Mouse (Mus musculus) forebrain, embryonic 14.5 days (tissue): ENCODE results near the gene Trub2. TPM values are rescaled to one million over a fixed set of nuclear protein-coding genes. Genes with fewer than 3 reads are reported as not detected.

Experiments used
- ATAC-seq: fragments of 200-750 bp; cut with Nextera tagmentation; 2 replicates; pipeline ENCODE4 v1.8.0; 2017; ENCODE audit warnings: mild to moderate bottlenecking, moderate library complexity
- DNase-seq: peaks from one replicate; pipeline ENCODE4 v3.0.0-alpha.2; 2015; ENCODE audit warnings: low spot score
- H3K27ac ChIP-seq: fragments of 300-500 bp; sonication (generic); 2 replicates; pipeline ENCODE4 v1.5.1; 2014; ENCODE audit warnings: low read depth, mild to moderate bottlenecking, control low read depth, low read length, moderate library complexity
- H3K27me3 ChIP-seq: fragments of 300-500 bp; sonication (generic); replicated peaks from 2 replicates; pipeline ENCODE4 v1.6.1; 2014; ENCODE audit warnings: low read length, control low read depth, mixed read lengths; ENCODE audit not compliant: control insufficient read depth, insufficient read depth
- H3K36me3 ChIP-seq: fragments of 300-500 bp; sonication (generic); 2 replicates; pipeline ENCODE4 v1.6.1; 2014; ENCODE audit warnings: low read length, control low read depth; ENCODE audit not compliant: control insufficient read depth, insufficient read depth
- H3K4me1 ChIP-seq: fragments of 300-500 bp; sonication (generic); 2 replicates; pipeline ENCODE4 v1.6.1; 2014; ENCODE audit warnings: antibody characterized with exemption, low read length, control low read depth; ENCODE audit not compliant: control insufficient read depth, insufficient read depth
- H3K4me2 ChIP-seq: fragments of 300-500 bp; sonication (generic); 2 replicates; pipeline ENCODE4 v1.6.1; 2014; ENCODE audit warnings: mild to moderate bottlenecking, control low read depth, low read length
- H3K4me3 ChIP-seq: fragments of 300-500 bp; sonication (generic); 2 replicates; pipeline ENCODE4 v1.5.1; 2014; ENCODE audit warnings: low read depth, low read length, control low read depth
- H3K9ac ChIP-seq: fragments of 300-500 bp; sonication (generic); 2 replicates; pipeline ENCODE4 v1.6.1; 2014; ENCODE audit warnings: mild to moderate bottlenecking, low read length, control low read depth, moderate library complexity
- H3K9me3 ChIP-seq: fragments of 300-500 bp; sonication (generic); replicated peaks from 2 replicates; pipeline ENCODE4 v1.6.1; 2016; ENCODE audit warnings: low read length, control low read depth, mixed read lengths; ENCODE audit not compliant: control insufficient read depth
- WGBS: fragments of 180-500 bp; shearing (Covaris S2); extraction: QIAGEN DNeasy Blood & Tissue Kit; methylation state at CpG from one replicate; pipeline ENCODE4 v1.1.7; 2014; 5-methylcytosine and 5-hydroxymethylcytosine counted together
- polyA plus RNA-seq: library from polyadenylated mRNA; unstranded; fragments of >200 nt; fragmentation: Nextera tagmentation; extraction: Ambion mirVana; gene quantifications from 2 replicates; pipeline ENCODE4 v1.2.1, GENCODE M21; 2014

Trub2 gene
- polyA plus RNA-seq, 1 experiment from 2014 or later: 31.1 TPM

DNA sequence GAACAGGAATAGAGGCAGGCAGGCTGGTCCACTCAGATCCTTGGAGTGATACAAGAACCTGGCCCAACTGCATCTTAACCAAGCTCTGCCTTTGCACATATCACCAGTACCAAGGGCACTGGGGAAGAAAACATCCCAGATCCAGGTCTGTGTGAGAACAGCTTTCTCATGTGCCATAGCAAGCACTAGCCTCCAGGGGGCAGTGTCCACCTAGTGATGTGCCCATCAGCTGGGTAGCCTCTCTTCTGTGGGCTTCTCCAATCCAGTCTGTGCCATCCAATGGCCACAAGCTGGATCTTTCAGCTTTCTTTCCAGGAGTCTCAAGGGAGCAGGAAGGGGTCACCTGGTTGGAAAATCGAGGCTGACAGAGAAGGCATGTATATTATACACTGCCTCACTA lies 23.5 kb downstream of the Trub2 start:
- no peaks in the 10 kb centered on the region for H3K27me3 ChIP-seq
- 3% methylated on average over 1 of the region's 1 CpGs for whole genome bisulfite sequencing
- no peak overlapping the region for H3K27ac ChIP-seq
- H3K4me3 ChIP-seq: no peak overlapping the region
- H3K9me3 ChIP-seq: no peaks in the 10 kb centered on the region
- H3K9ac ChIP-seq: no peak overlapping the region
- ATAC-seq (peak; percentile 58), DNase-seq (peak; percentile 77)
- no peak overlapping the region for H3K4me2 ChIP-seq
- no peaks in the 10 kb centered on the region for H3K36me3 ChIP-seq
- no peaks in the 10 kb centered on the region for H3K4me1 ChIP-seq

DNA sequence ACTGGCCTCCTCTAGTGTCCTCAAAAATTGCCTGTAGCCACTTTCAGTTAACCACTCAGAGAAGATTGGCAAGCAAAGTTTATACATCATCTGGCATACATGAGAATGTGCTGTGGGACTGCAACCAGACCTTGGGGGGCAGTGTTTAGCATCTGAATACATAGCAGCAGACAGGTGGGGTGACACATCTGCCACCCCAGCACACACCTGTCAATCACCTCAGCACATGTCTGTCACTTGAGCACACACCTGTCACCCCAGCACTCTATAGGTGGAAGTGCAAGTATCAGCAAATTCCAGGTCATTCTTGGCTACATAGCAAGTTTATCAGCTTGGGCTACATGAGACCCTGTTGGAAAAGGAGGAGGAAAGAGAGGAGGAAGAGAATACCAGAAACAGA lies 32.6 kb downstream of the Trub2 start:
- no peaks in the 10 kb centered on the region for H3K4me1 ChIP-seq
- H3K4me3 ChIP-seq: no peak overlapping the region
- H3K36me3 ChIP-seq: no peaks in the 10 kb centered on the region
- ATAC-seq (no peak), DNase-seq (no peak)
- no peak overlapping the region for H3K4me2 ChIP-seq
- peaks cover 20% of the 10 kb centered on the region for H3K27me3 ChIP-seq
- H3K9me3 ChIP-seq: no peaks in the 10 kb centered on the region
- no peak overlapping the region for H3K9ac ChIP-seq
- H3K27ac ChIP-seq: no peak overlapping the region

DNA sequence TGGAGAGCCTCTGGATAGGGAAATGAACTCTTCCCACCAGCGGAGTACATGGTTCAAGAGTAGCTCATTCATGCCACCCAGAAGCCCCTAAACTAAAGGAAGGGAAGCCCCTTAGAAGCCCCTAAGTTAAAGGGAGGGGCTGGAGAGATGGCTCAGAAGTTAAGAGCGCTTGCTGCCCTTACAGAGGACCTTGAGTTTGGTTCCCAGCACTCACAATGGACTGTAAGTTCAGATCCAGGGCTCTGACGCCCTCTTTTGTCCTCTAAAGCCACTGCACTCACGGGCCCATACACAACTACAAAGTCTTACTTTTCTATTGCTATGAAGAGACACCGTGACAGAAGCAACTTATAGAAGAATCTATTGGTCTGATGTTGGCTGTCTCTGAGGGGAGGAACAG lies 35.9 kb downstream of the Trub2 start:
- Histone ChIP-seq H3K4me1 (no peaks in the 10 kb centered on the region), H3K36me3 (no peaks in the 10 kb centered on the region), H3K9ac (no peak overlapping the region), H3K9me3 (no peaks in the 10 kb centered on the region), H3K27me3 (peaks cover 41% of the 10 kb centered on the region), H3K4me3 (no peak overlapping the region), H3K27ac (no peak overlapping the region), H3K4me2 (no peak overlapping the region)
- 88% methylated on average over 5 of the region's 5 CpGs for WGBS
- ATAC-seq (no peak), DNase-seq (no peak)

DNA sequence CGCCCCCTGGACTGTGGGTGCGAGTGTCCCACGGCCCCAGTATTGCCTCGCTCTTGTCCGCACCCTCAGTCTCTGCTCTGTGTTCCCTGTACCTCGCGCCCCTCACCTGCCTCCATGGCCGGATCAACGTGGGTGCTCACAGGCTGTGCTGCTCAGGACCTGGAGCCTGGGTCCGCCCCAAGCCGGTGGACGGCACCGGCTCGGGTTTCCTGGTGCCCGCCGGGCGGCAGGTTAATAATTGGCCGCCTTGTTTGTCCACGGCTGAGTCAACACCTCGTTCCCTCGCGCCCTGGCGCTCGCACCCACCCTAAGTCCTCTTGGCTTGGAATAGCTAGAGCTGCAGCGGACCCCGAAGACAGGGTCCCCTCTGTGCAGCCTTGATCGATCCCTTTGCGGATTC lies 36.8 kb downstream of the Trub2 start, which contains the start of gene Gm13420:
TSS of gene Gm13420 (minus strand) at position 189 of the 400 bp plus-strand sequence.
- no peak within 1 kb of the TSS for H3K4me3 ChIP-seq
- peaks cover 50% of the 10 kb centered on the region for H3K27me3 ChIP-seq
- no peaks in the 10 kb centered on the region for H3K4me1 ChIP-seq
- H3K9ac ChIP-seq: peak within 1 kb of the TSS; percentile 17; the same call in 1 of the 2 replicates
- no peak for ATAC-seq
- no peaks in the 10 kb centered on the region for H3K36me3 ChIP-seq
- H3K9me3 ChIP-seq: no peaks in the 10 kb centered on the region
- H3K27ac ChIP-seq: no peak within 1 kb of the TSS
- H3K4me2 ChIP-seq: no peak within 1 kb of the TSS
- no peak for DNase-seq
- 6% methylated on average over 28 of the region's 28 CpGs for WGBS

DNA sequence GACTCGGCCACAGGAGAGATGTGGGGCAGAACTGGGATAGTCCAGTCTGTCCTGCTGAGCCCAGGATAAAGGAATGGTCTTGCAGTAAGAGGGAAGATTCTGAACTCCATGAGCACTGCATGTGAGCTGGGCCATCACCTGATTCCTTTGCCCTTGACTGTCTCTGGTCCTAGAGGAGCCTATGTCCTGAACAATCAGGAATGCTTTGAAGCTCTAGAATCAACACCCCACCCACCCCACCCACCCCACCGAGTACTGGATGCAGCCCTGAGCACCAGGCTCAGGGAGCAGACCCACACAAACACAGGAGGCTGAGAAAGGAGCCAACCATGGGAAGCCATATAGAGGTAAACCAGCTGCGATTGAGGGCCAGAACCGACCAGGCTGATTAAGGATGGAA lies 39.8 kb downstream of the Trub2 start:
- no peak for ATAC-seq
- H3K4me1 ChIP-seq: no peaks in the 10 kb centered on the region
- no peak overlapping the region for H3K9ac ChIP-seq
- no peak overlapping the region for H3K4me3 ChIP-seq
- no peak overlapping the region for H3K4me2 ChIP-seq
- no peak for DNase-seq
- H3K36me3 ChIP-seq: no peaks in the 10 kb centered on the region
- no peak overlapping the region for H3K27ac ChIP-seq
- 89% methylated on average over 4 of the region's 4 CpGs for WGBS
- H3K9me3 ChIP-seq: no peaks in the 10 kb centered on the region
- peaks cover 54% of the 10 kb centered on the region for H3K27me3 ChIP-seq

DNA sequence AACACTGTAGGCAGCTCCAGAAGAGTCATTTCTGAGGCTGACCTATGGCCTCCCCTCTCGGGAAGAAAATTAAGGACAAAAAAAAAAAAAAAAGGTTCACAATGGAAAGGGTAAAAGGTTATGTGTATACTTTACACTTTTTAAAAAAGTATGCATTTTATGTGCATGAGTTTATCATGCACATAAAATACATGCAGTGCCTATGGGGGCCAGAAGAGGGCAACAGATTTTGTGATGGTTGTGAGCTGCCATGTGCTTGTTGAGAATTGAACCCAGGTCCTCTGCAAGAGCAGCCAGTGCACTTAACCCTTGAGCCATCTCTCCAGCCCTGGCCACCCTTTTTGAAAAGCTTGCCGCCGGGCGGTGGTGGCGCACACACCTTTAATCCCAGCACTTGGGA lies 40.5 kb downstream of the Trub2 start:
- DNase-seq (no peak), ATAC-seq (no peak)
- 61% methylated on average over 5 of the region's 5 CpGs for WGBS
- Histone ChIP-seq H3K4me3 (no peak overlapping the region), H3K9me3 (no peaks in the 10 kb centered on the region), H3K4me2 (no peak overlapping the region), H3K27me3 (peaks cover 51% of the 10 kb centered on the region), H3K4me1 (no peaks in the 10 kb centered on the region), H3K9ac (no peak overlapping the region), H3K27ac (no peak overlapping the region), H3K36me3 (no peaks in the 10 kb centered on the region)

DNA sequence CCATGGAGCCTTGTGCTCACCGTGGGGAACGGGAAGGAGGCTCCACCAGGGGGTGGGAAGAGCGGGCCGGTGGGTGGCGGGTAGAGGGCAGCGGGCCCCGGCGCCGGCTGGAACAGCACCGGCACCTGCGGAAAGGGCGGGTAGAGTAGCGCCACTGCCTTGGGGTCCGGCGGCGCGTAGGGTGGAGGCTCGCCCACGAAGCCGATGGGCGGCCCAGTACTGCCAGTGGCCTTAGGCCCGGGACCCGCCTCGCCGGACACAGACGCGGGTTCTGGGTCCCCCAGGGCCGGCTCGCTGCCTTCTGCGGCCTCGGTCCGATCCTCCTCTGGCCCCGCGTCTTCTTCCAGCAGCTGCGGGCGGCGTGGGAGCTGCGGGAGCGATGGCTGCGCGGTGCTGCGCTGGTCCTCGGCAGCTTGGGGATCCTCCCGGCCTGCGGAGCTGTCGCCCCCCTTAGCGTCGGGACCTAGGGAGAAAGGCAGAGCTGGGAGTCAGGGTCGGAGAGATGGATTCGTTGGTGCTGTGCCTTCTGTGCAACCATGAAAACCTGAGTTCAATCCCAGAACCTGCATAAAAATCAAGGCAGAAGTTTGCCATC lies 41.0 kb downstream of the Trub2 start:
- H3K27me3 ChIP-seq: peaks cover 49% of the 10 kb centered on the region
- whole genome bisulfite sequencing: 3% methylated on average over 42 of the region's 50 CpGs

DNA sequence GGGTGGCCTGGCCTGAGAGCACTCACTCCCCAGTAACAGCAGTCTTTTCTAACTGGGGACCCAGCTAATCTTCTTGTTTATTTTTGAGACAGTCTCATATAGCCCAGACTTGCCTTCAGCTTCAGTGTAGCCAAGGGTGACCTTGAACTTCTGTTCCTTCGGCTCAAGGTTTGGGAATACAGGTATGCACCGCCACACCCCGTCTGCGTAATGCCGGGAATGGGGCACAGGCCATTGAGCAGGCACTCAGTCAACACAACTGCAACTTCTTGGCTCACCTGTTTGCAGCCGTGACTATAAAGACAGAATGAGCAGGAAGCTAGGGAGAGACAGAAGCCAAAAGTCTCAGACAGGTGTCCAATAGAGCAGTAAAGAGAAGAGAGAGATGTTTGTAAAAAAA lies 44.0 kb downstream of the Trub2 start:
- no peak overlapping the region for H3K27ac ChIP-seq
- H3K4me3 ChIP-seq: no peak overlapping the region
- no peaks in the 10 kb centered on the region for H3K4me1 ChIP-seq
- no peaks in the 10 kb centered on the region for H3K9me3 ChIP-seq
- H3K4me2 ChIP-seq: no peak overlapping the region
- DNase-seq: no peak
- peaks cover 25% of the 10 kb centered on the region for H3K27me3 ChIP-seq
- peaks cover 13% of the 10 kb centered on the region; the same call in 1 of the 2 replicates for H3K36me3 ChIP-seq
- WGBS: 90% methylated on average over 6 of the region's 6 CpGs
- H3K9ac ChIP-seq: no peak overlapping the region
- no peak for ATAC-seq

More for the DNA sequence above, 41.0 kb downstream of the Trub2 start:
- Histone ChIP-seq H3K4me2 (peak overlapping the region; percentile 56), H3K9ac (peak overlapping the region; percentile 60), H3K9me3 (no peaks in the 10 kb centered on the region), H3K36me3 (no peaks in the 10 kb centered on the region), H3K27ac (no peak overlapping the region), H3K4me1 (no peaks in the 10 kb centered on the region), H3K4me3 (peak overlapping the region; percentile 29)
- ATAC-seq: peak; percentile 48
- DNase-seq: no peak

DNA sequence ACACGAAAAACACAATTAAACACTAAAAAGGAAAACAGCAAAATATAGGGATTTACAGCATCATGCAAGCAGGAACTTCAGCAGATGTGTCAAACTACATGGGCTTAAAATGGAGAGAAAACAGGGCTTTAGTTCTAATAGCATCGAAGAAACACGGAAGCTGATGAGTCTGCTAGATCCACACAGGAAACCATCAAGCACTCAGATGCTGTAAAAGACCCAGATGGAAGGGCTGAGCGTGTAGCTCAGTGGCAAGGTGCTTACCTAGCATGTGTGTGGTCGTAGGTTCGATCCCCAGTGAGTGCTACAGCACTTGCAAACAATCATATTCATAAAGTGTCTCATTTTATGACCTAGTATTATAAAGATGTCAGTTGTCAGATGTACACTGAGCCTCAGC lies 47.1 kb downstream of the Trub2 start:
- Histone ChIP-seq H3K27me3 (peaks cover under 1% of the 10 kb centered on the region; the same call in 1 of the 2 replicates), H3K9me3 (no peaks in the 10 kb centered on the region), H3K27ac (no peak overlapping the region), H3K36me3 (peaks cover 43% of the 10 kb centered on the region), H3K4me2 (no peak overlapping the region), H3K4me3 (no peak overlapping the region), H3K9ac (no peak overlapping the region), H3K4me1 (no peaks in the 10 kb centered on the region)
- WGBS: 88% methylated on average over 6 of the region's 6 CpGs
- no peak for ATAC-seq
- no peak for DNase-seq
